Mouse (Mus musculus) neural tube, embryonic 15.5 days (tissue): ENCODE results near the gene Qsox2. TPM values are rescaled to one million over a fixed set of nuclear protein-coding genes. Genes with fewer than 3 reads are reported as not detected.
A peak's percentile ranks its signal among the peaks of the same experiment; 100 is the strongest.

Source experiments
- ATAC-seq: fragments of 200-750 bp; cut with Nextera tagmentation; 2 replicates; pipeline ENCODE4 v1.8.0; 2017; ENCODE audit warnings: mild to moderate bottlenecking, moderate TSS enrichment, moderate library complexity; ENCODE audit not compliant: low FRiP score
- H3K27ac ChIP-seq: fragments of 300-500 bp; sonication (generic); replicated peaks from 2 replicates; pipeline ENCODE4 v1.5.1; 2015; ENCODE audit warnings: mild to moderate bottlenecking, inconsistent platforms
- H3K27me3 ChIP-seq: fragments of 300-500 bp; sonication (generic); replicated peaks from 2 replicates; pipeline ENCODE4 v1.6.1; 2015; ENCODE audit warnings: inconsistent platforms
- H3K36me3 ChIP-seq: fragments of 300-500 bp; sonication (generic); 2 replicates; pipeline ENCODE4 v1.6.1; 2015; ENCODE audit warnings: inconsistent platforms
- H3K4me1 ChIP-seq: fragments of 300-500 bp; sonication (generic); 2 replicates; pipeline ENCODE4 v1.6.1; 2015; ENCODE audit warnings: inconsistent platforms
- H3K4me2 ChIP-seq: fragments of 300-500 bp; sonication (generic); 2 replicates; pipeline ENCODE4 v1.6.1; 2015; ENCODE audit warnings: inconsistent platforms, mild to moderate bottlenecking, moderate library complexity
- H3K4me3 ChIP-seq: fragments of 300-500 bp; sonication (generic); replicated peaks from 2 replicates; pipeline ENCODE4 v1.5.1; 2015; ENCODE audit warnings: mild to moderate bottlenecking, inconsistent platforms
- H3K9ac ChIP-seq: fragments of 300-500 bp; sonication (generic); replicated peaks from 2 replicates; pipeline ENCODE4 v1.6.1; 2015; ENCODE audit warnings: mild to moderate bottlenecking, inconsistent platforms
- H3K9me3 ChIP-seq: fragments of 300-500 bp; sonication (generic); replicated peaks from 2 replicates; pipeline ENCODE4 v1.6.1; 2016; ENCODE audit warnings: inconsistent platforms
- WGBS: fragments of 180-500 bp; shearing (Covaris S2); methylation state at CpG from one replicate; pipeline ENCODE4 v1.1.7; 2015; ENCODE audit warnings: mixed read lengths; 5-methylcytosine and 5-hydroxymethylcytosine counted together
- polyA plus RNA-seq: library from polyadenylated mRNA; unstranded; fragments of >200 nt; fragmentation: Nextera tagmentation; extraction: Ambion mirVana; gene quantifications from 2 replicates; pipeline ENCODE4 v1.2.1, GENCODE M21; 2015

The Qsox2 gene
- polyA plus RNA-seq, 1 experiment from 2014 or later: 14.7 TPM

GRCm38 (mm10) chr2:26254816-26255215 is 17.5 kb upstream of the Qsox2 start:
- Histone ChIP-seq H3K9me3 (no peaks in the 10 kb centered on the region), H3K4me3 (no peak overlapping the region), H3K4me1 (no peaks in the 10 kb centered on the region), H3K4me2 (no peak overlapping the region), H3K36me3 (no peaks in the 10 kb centered on the region), H3K27ac (no peak overlapping the region), H3K9ac (no peak overlapping the region), H3K27me3 (no peaks in the 10 kb centered on the region; the same call in 1 of the 2 replicates)
- no peak for ATAC-seq
- WGBS: 56% methylated on average over 4 of the region's 4 CpGs

GRCm38 (mm10) chr2:26252514-26253206 is 15.3 kb upstream of the Qsox2 start:
- H3K4me3 ChIP-seq: no peak overlapping the region
- no peaks in the 10 kb centered on the region for H3K36me3 ChIP-seq
- WGBS: 62% methylated on average over 8 of the region's 8 CpGs
- H3K4me1 ChIP-seq: no peaks in the 10 kb centered on the region
- H3K9ac ChIP-seq: no peak overlapping the region
- no peaks in the 10 kb centered on the region; the same call in 1 of the 2 replicates for H3K27me3 ChIP-seq
- H3K27ac ChIP-seq: no peak overlapping the region
- H3K4me2 ChIP-seq: no peak overlapping the region
- H3K9me3 ChIP-seq: no peaks in the 10 kb centered on the region
- ATAC-seq: no peak

- Histone ChIP-seq H3K9me3 (no peaks in the 10 kb centered on the region), H3K27me3 (no peaks in the 10 kb centered on the region; the same call in 1 of the 2 replicates), H3K4me2 (no peak overlapping the region), H3K36me3 (no peaks in the 10 kb centered on the region), H3K27ac (no peak overlapping the region), H3K4me1 (no peaks in the 10 kb centered on the region), H3K9ac (no peak overlapping the region), H3K4me3 (no peak overlapping the region)
- 64% methylated on average over 3 of the region's 3 CpGs for WGBS
- no peak for ATAC-seq
These were observed 10.2 kb upstream of the Qsox2 start for GRCm38 (mm10) chr2:26247531-26247930.

GRCm38 (mm10) chr2:26240841-26241240 is 3.5 kb upstream of the Qsox2 start:
- H3K4me2 ChIP-seq: no peak overlapping the region
- H3K27ac ChIP-seq: no peak overlapping the region
- H3K9me3 ChIP-seq: no peaks in the 10 kb centered on the region
- no peak for ATAC-seq
- no peak overlapping the region for H3K9ac ChIP-seq
- no peak overlapping the region for H3K4me3 ChIP-seq
- H3K27me3 ChIP-seq: no peaks in the 10 kb centered on the region
- H3K36me3 ChIP-seq: no peaks in the 10 kb centered on the region
- 49% methylated on average over 3 of the region's 3 CpGs for WGBS
- H3K4me1 ChIP-seq: peaks cover 24% of the 10 kb centered on the region

GRCm38 (mm10) chr2:26240330-26240729 is 3.0 kb upstream of the Qsox2 start:
- H3K9ac ChIP-seq: no peak overlapping the region
- H3K4me2 ChIP-seq: no peak overlapping the region
- peaks cover 29% of the 10 kb centered on the region for H3K4me1 ChIP-seq
- ATAC-seq: no peak
- H3K27ac ChIP-seq: peak overlapping the region; percentile 42; the same call in 1 of the 2 replicates
- H3K9me3 ChIP-seq: no peaks in the 10 kb centered on the region
- no peak overlapping the region for H3K4me3 ChIP-seq
- 34% methylated on average over 9 of the region's 9 CpGs for WGBS
- no peaks in the 10 kb centered on the region for H3K36me3 ChIP-seq
- H3K27me3 ChIP-seq: no peaks in the 10 kb centered on the region

- H3K4me2 ChIP-seq: peak overlapping the region; percentile 77
- ATAC-seq: peak; percentile 72
- H3K9ac ChIP-seq: peak overlapping the region; percentile 87
- peak overlapping the region; percentile 96 for H3K4me3 ChIP-seq
- H3K36me3 ChIP-seq: no peaks in the 10 kb centered on the region
- no peaks in the 10 kb centered on the region for H3K9me3 ChIP-seq
- under 1% methylated on average over 46 of the region's 51 CpGs for WGBS
- peak overlapping the region; percentile 89 for H3K27ac ChIP-seq
- peaks cover 36% of the 10 kb centered on the region for H3K4me1 ChIP-seq
- no peaks in the 10 kb centered on the region for H3K27me3 ChIP-seq
These were observed 540 bp downstream of the Qsox2 start for GRCm38 (mm10) chr2:26236681-26237289.

- Histone ChIP-seq H3K4me1 (peaks cover 23% of the 10 kb centered on the region), H3K27me3 (no peaks in the 10 kb centered on the region), H3K4me3 (no peak overlapping the region), H3K9me3 (no peaks in the 10 kb centered on the region), H3K9ac (no peak overlapping the region), H3K36me3 (no peaks in the 10 kb centered on the region), H3K4me2 (no peak overlapping the region), H3K27ac (no peak overlapping the region)
- no peak for ATAC-seq
- WGBS: 85% methylated on average over 2 of the region's 2 CpGs
These were observed 2.6 kb downstream of the Qsox2 start for GRCm38 (mm10) chr2:26234771-26235170.

- H3K9me3 ChIP-seq: no peaks in the 10 kb centered on the region
- no peak overlapping the region for H3K27ac ChIP-seq
- no peak overlapping the region for H3K4me3 ChIP-seq
- H3K36me3 ChIP-seq: no peaks in the 10 kb centered on the region
- no peaks in the 10 kb centered on the region for H3K27me3 ChIP-seq
- H3K9ac ChIP-seq: no peak overlapping the region
- no peak for ATAC-seq
- peaks cover 21% of the 10 kb centered on the region for H3K4me1 ChIP-seq
- 85% methylated on average over 5 of the region's 5 CpGs for WGBS
- no peak overlapping the region for H3K4me2 ChIP-seq
These were observed 3.1 kb downstream of the Qsox2 start for GRCm38 (mm10) chr2:26234253-26234652.

- Histone ChIP-seq H3K27ac (no peak overlapping the region), H3K36me3 (0 out of 2 replicates have a peak, but pooled peaks cover 1% of the 10 kb centered on the region), H3K4me3 (no peak overlapping the region), H3K9ac (no peak overlapping the region), H3K27me3 (no peaks in the 10 kb centered on the region), H3K4me2 (no peak overlapping the region), H3K9me3 (no peaks in the 10 kb centered on the region), H3K4me1 (peaks cover 17% of the 10 kb centered on the region)
- ATAC-seq: no peak
- 80% methylated on average over 3 of the region's 3 CpGs for WGBS
These were observed 6.0 kb downstream of the Qsox2 start for GRCm38 (mm10) chr2:26231366-26231765.

GRCm38 (mm10) chr2:26230253-26230652 is 7.1 kb downstream of the Qsox2 start:
- 0 out of 2 replicates have a peak, but pooled peaks cover 3% of the 10 kb centered on the region for H3K36me3 ChIP-seq
- peaks cover 6% of the 10 kb centered on the region for H3K4me1 ChIP-seq
- H3K27me3 ChIP-seq: no peaks in the 10 kb centered on the region
- ATAC-seq: no peak
- H3K4me3 ChIP-seq: no peak overlapping the region
- H3K9me3 ChIP-seq: no peaks in the 10 kb centered on the region
- no peak overlapping the region for H3K27ac ChIP-seq
- WGBS: 65% methylated on average over 4 of the region's 4 CpGs
- no peak overlapping the region for H3K4me2 ChIP-seq
- H3K9ac ChIP-seq: no peak overlapping the region

GRCm38 (mm10) chr2:26227788-26228187 is 9.5 kb downstream of the Qsox2 start:
- Histone ChIP-seq H3K4me3 (no peak overlapping the region), H3K9me3 (no peaks in the 10 kb centered on the region), H3K4me2 (no peak overlapping the region), H3K4me1 (no peaks in the 10 kb centered on the region), H3K27me3 (no peaks in the 10 kb centered on the region), H3K36me3 (peaks cover 11% of the 10 kb centered on the region), H3K27ac (no peak overlapping the region), H3K9ac (no peak overlapping the region)
- 48% methylated on average over 1 of the region's 1 CpGs for WGBS
- ATAC-seq: peak; percentile 79

- Histone ChIP-seq H3K4me3 (no peak overlapping the region), H3K27ac (no peak overlapping the region), H3K9me3 (no peaks in the 10 kb centered on the region), H3K27me3 (no peaks in the 10 kb centered on the region), H3K4me2 (no peak overlapping the region), H3K36me3 (peaks cover 36% of the 10 kb centered on the region), H3K4me1 (no peaks in the 10 kb centered on the region), H3K9ac (no peak overlapping the region)
- no peak for ATAC-seq
- 89% methylated on average over 4 of the region's 4 CpGs for WGBS
These were observed 12.1 kb downstream of the Qsox2 start for GRCm38 (mm10) chr2:26225242-26225641.
